Mouse (Mus musculus): Measurements from ENCODE around the gene Fli1. TPM values are rescaled to one million over a fixed set of nuclear protein-coding genes. Genes with fewer than 3 reads are reported as not detected.

Gene Fli1
- polyA plus RNA-seq, 1 experiment from 2014 or later: 15.0 TPM

Other genes with a start within 250 kb of the Fli1 start
- 0.07 TPM in 1 of 2 replicates, not detected in the other for gene Kcnj5, start 198.5 kb downstream of the Fli1 start, polyA plus RNA-seq (2014; fragmentation: Nextera tagmentation; extraction: Ambion mirVana)
- not detected in 2 replicates for gene Kcnj1, start 170.4 kb downstream of the Fli1 start, polyA plus RNA-seq (2014; fragmentation: Nextera tagmentation; extraction: Ambion mirVana)
- gene Ets1, start 93.4 kb upstream of the Fli1 start, polyA plus RNA-seq (2014; fragmentation: Nextera tagmentation; extraction: Ambion mirVana): 46.3 and 51.3 TPM in 2 replicates

Data from intestine, embryonic 14.5 days (tissue).